Mouse (Mus musculus): ENCODE measurements at regions not wholly inside any gene's neighbourhood (a gene's known extent, or its start where the extent isn't known, plus 50 kb on each side); places are given as distances from the start of the nearest gene placed in this dataset.

GRCm38 (mm10) chr12:28380203-28380602 is 172.0 kb downstream of the Dcdc2c start:
- TF ChIP-seq POLR2A (IDR thresholded peaks at IDR 0.05; ENCODE audit: borderline replicate concordance, extremely low read depth, low read depth, low read length) (no peak), CTCF (IDR thresholded peaks at IDR 0.05; ENCODE audit: insufficient read depth, low read length) (no peak)
